8 mouse cellular contexts compared by ENCODE assay signal in genomic region chr5:108668387-108668932, GRCm38 (mm10). TPM values are rescaled to one million over a fixed set of nuclear protein-coding genes. Genes with fewer than 3 reads are reported as not detected.
DNase-seq lines count a peak whose midpoint lies in the region; ATAC-seq lines count a peak whose summit lies in the region.

No protein-coding gene starts in this region.

- H3K27ac ChIP-seq in neural tube, embryonic 11.5 days (ENCODE audit: low read depth, low read length) = peak overlapping the region; percentile 53; the same call in 1 of the 2 replicates
- peak overlapping the region; percentile 90 for H3K27ac ChIP-seq in limb, embryonic 15.5 days
- H3K27ac ChIP-seq in stomach, embryonic 15.5 days = peak overlapping the region; percentile 89; the same call in 1 of the 2 replicates

- H3K4me1 ChIP-seq in neural tube, embryonic 11.5 days (ENCODE audit: control insufficient read depth, insufficient read depth, low read length) = 0 out of 2 replicates have a peak, but pooled peaks cover 2% of the 10 kb centered on the region
- peaks cover 20% of the 10 kb centered on the region for H3K4me1 ChIP-seq in limb, embryonic 15.5 days
- H3K4me1 ChIP-seq in stomach, embryonic 15.5 days = peaks cover 10% of the 10 kb centered on the region

- no peaks in the 10 kb centered on the region; the same call in 1 of the 2 replicates for H3K36me3 ChIP-seq in neural tube, embryonic 11.5 days (ENCODE audit: control insufficient read depth, insufficient read depth, low read length)
- H3K36me3 ChIP-seq in limb, embryonic 15.5 days = peaks cover 21% of the 10 kb centered on the region
- H3K36me3 ChIP-seq in stomach, embryonic 15.5 days = peaks cover 15% of the 10 kb centered on the region; the same call in 1 of the 2 replicates

- H3K4me2 ChIP-seq in neural tube, embryonic 11.5 days (ENCODE audit: low read depth) = peak overlapping the region; percentile 59
- peak overlapping the region; percentile 68 for H3K4me2 ChIP-seq in limb, embryonic 15.5 days
- peak overlapping the region; percentile 80 for H3K4me2 ChIP-seq in stomach, embryonic 15.5 days

- peak overlapping the region; percentile 67 for H3K9ac ChIP-seq in neural tube, embryonic 11.5 days (ENCODE audit: low read length)
- H3K9ac ChIP-seq in limb, embryonic 15.5 days = no peak overlapping the region
- H3K9ac ChIP-seq in stomach, embryonic 15.5 days = peak overlapping the region; percentile 68; the same call in 1 of the 2 replicates

- DNase-seq in neural tube, embryonic 11.5 days (ENCODE audit: low spot score) = no peak
- no peak for DNase-seq in neural tube, embryonic 10.5 days (ENCODE audit: extremely low spot score, low spot score)
- no peak for DNase-seq in cerebellum, postnatal 36 days
- no peak for DNase-seq in cerebellum, adult 8-10 months

- H3K27me3 ChIP-seq in neural tube, embryonic 11.5 days (ENCODE audit: control insufficient read depth, insufficient read depth, low read length) = no peaks in the 10 kb centered on the region
- H3K27me3 ChIP-seq in limb, embryonic 15.5 days = no peaks in the 10 kb centered on the region; the same call in 1 of the 2 replicates
- no peaks in the 10 kb centered on the region for H3K27me3 ChIP-seq in stomach, embryonic 15.5 days (replicated peaks)

- H3K4me3 ChIP-seq in neural tube, embryonic 11.5 days (ENCODE audit: low read depth, low read length) = peak overlapping the region; percentile 51
- H3K4me3 ChIP-seq in limb, embryonic 15.5 days = peak overlapping the region; percentile 51
- peak overlapping the region; percentile 59 for H3K4me3 ChIP-seq in stomach, embryonic 15.5 days (replicated peaks)

- no peak for ATAC-seq in neural tube, embryonic 11.5 days (ENCODE audit: insufficient read depth, low FRiP score, low TSS enrichment)
- peak; percentile 5; the same call in 1 of the 2 replicates for ATAC-seq in erythroid progenitor cell, adult 5-6 weeks (replicated peaks; ENCODE audit: low FRiP score, poor library complexity, severe bottlenecking)
- no peak for ATAC-seq in limb, embryonic 15.5 days (ENCODE audit: insufficient number of reproducible peaks, low FRiP score, low TSS enrichment, low read depth)
- 0 out of 2 replicates have a peak, but pooled peaks have one; percentile 2 for ATAC-seq in stomach, embryonic 15.5 days (ENCODE audit: insufficient read depth, low FRiP score, low read depth)
- no peak for ATAC-seq in monocyte, adult 5-6 weeks (replicated peaks; ENCODE audit: insufficient number of reproducible peaks, low FRiP score, low TSS enrichment, poor library complexity, severe bottlenecking)

- no peaks in the 10 kb centered on the region for H3K9me3 ChIP-seq in neural tube, embryonic 11.5 days (ENCODE audit: control insufficient read depth, low read length)
- H3K9me3 ChIP-seq in limb, embryonic 15.5 days = no peaks in the 10 kb centered on the region
- H3K9me3 ChIP-seq in stomach, embryonic 15.5 days = no peaks in the 10 kb centered on the region

- WGBS in neural tube, embryonic 11.5 days = 19% methylated on average over 3 of the region's 3 CpGs
- 8% methylated on average over 3 of the region's 3 CpGs for WGBS in limb, embryonic 15.5 days
- WGBS in stomach, embryonic 15.5 days = 9% methylated on average over 3 of the region's 3 CpGs

RNA-seq across cellular contexts. Expression of gene Dgkq, which starts 1.0 kb away (rescaled TPM):
- polyA plus RNA-seq in neural tube, embryonic 11.5 days (2014; fragmentation: Nextera tagmentation; extraction: Ambion mirVana) = 11.6 and 12.1 TPM in 2 replicates
- total RNA-seq in erythroid progenitor cell, adult 5-6 weeks (2015; ENCODE audit: low replicate concordance) = 4.2 TPM in 1 of 2 replicates, not detected in the other
- 4.9 and 5.5 TPM in 2 replicates for total RNA-seq in erythroid progenitor cell, adult 5-6 weeks (2017; ENCODE audit: low replicate concordance)
- 15.7 and 17.1 TPM in 2 replicates for polyA plus RNA-seq in limb, embryonic 15.5 days (2015; fragmentation: Nextera tagmentation; extraction: Ambion mirVana)
- polyA plus RNA-seq in stomach, embryonic 15.5 days (2015; fragmentation: Nextera tagmentation; extraction: Ambion mirVana) = 10.6 and 11.0 TPM in 2 replicates
- total RNA-seq in monocyte, adult 5-6 weeks (2017) = 10.8 to 33.6 TPM (median 22.8 TPM) in 3 replicates

RNA-seq across cellular contexts. Expression of gene Slc26a1, which starts 6.9 kb away (rescaled TPM):
- 0.96 and 0.97 TPM in 2 replicates for polyA plus RNA-seq in neural tube, embryonic 11.5 days (2014; fragmentation: Nextera tagmentation; extraction: Ambion mirVana)
- 3.6 and 4.6 TPM in 2 replicates for total RNA-seq in erythroid progenitor cell, adult 5-6 weeks (2015; ENCODE audit: low replicate concordance)
- total RNA-seq in erythroid progenitor cell, adult 5-6 weeks (2017; ENCODE audit: low replicate concordance) = 0.90 and 1.7 TPM in 2 replicates
- polyA plus RNA-seq in limb, embryonic 15.5 days (2015; fragmentation: Nextera tagmentation; extraction: Ambion mirVana) = 0.56 and 0.81 TPM in 2 replicates
- polyA plus RNA-seq in stomach, embryonic 15.5 days (2015; fragmentation: Nextera tagmentation; extraction: Ambion mirVana) = 2.3 and 2.6 TPM in 2 replicates
- total RNA-seq in monocyte, adult 5-6 weeks (2017) = not detected in 3 replicates

RNA-seq across cellular contexts. Expression of gene Idua, which starts 8.3 kb away (rescaled TPM):
- 7.1 and 8.2 TPM in 2 replicates for polyA plus RNA-seq in neural tube, embryonic 11.5 days (2014; fragmentation: Nextera tagmentation; extraction: Ambion mirVana)
- 2.5 and 5.8 TPM in 2 replicates for total RNA-seq in erythroid progenitor cell, adult 5-6 weeks (2015; ENCODE audit: low replicate concordance)
- total RNA-seq in erythroid progenitor cell, adult 5-6 weeks (2017; ENCODE audit: low replicate concordance) = 2.2 TPM in 1 of 2 replicates, not detected in the other
- polyA plus RNA-seq in limb, embryonic 15.5 days (2015; fragmentation: Nextera tagmentation; extraction: Ambion mirVana) = 17.8 TPM in 2 replicates
- 13.4 and 13.9 TPM in 2 replicates for polyA plus RNA-seq in stomach, embryonic 15.5 days (2015; fragmentation: Nextera tagmentation; extraction: Ambion mirVana)
- 9.7 to 10.8 TPM (median 10.7 TPM) in 3 replicates for total RNA-seq in monocyte, adult 5-6 weeks (2017)

RNA-seq across cellular contexts. Expression of gene Fgfrl1, which starts 23.7 kb away (rescaled TPM):
- polyA plus RNA-seq in neural tube, embryonic 11.5 days (2014; fragmentation: Nextera tagmentation; extraction: Ambion mirVana) = 26.0 and 28.6 TPM in 2 replicates
- total RNA-seq in erythroid progenitor cell, adult 5-6 weeks (2015; ENCODE audit: low replicate concordance) = 22.2 and 28.8 TPM in 2 replicates
- 21.5 and 23.2 TPM in 2 replicates for total RNA-seq in erythroid progenitor cell, adult 5-6 weeks (2017; ENCODE audit: low replicate concordance)
- 32.0 and 36.1 TPM in 2 replicates for polyA plus RNA-seq in limb, embryonic 15.5 days (2015; fragmentation: Nextera tagmentation; extraction: Ambion mirVana)
- 25.9 and 26.4 TPM in 2 replicates for polyA plus RNA-seq in stomach, embryonic 15.5 days (2015; fragmentation: Nextera tagmentation; extraction: Ambion mirVana)
- total RNA-seq in monocyte, adult 5-6 weeks (2017) = 0.97 to 2.0 TPM (median 1.6 TPM) in 3 replicates

RNA-seq across cellular contexts. Expression of gene Tmem175, which starts 38.9 kb away (rescaled TPM):
- 17.7 and 20.7 TPM in 2 replicates for polyA plus RNA-seq in neural tube, embryonic 11.5 days (2014; fragmentation: Nextera tagmentation; extraction: Ambion mirVana)
- total RNA-seq in erythroid progenitor cell, adult 5-6 weeks (2015; ENCODE audit: low replicate concordance) = 2.9 and 8.4 TPM in 2 replicates
- total RNA-seq in erythroid progenitor cell, adult 5-6 weeks (2017; ENCODE audit: low replicate concordance) = 2.8 and 7.9 TPM in 2 replicates
- 27.9 and 30.8 TPM in 2 replicates for polyA plus RNA-seq in limb, embryonic 15.5 days (2015; fragmentation: Nextera tagmentation; extraction: Ambion mirVana)
- 23.9 and 26.5 TPM in 2 replicates for polyA plus RNA-seq in stomach, embryonic 15.5 days (2015; fragmentation: Nextera tagmentation; extraction: Ambion mirVana)
- 3.9 to 20.9 TPM (median 12.3 TPM) in 3 replicates for total RNA-seq in monocyte, adult 5-6 weeks (2017)

Comparison
In these comparisons a context has a peak if more than half of its experiments do, and no peak if none do; other contexts are left out.
1. ATAC-seq: peak in erythroid progenitor cell, adult 5-6 weeks (single experiment) and stomach, embryonic 15.5 days (single experiment); none in neural tube, embryonic 11.5 days (single experiment), limb, embryonic 15.5 days (single experiment) and monocyte, adult 5-6 weeks (single experiment).
2. Peak in every context shown above with its lines, with median percentiles within 50 percentile points of each other: H3K27ac ChIP-seq, H3K4me2 ChIP-seq and H3K4me3 ChIP-seq.